Mouse (Mus musculus): ENCODE results near the gene Scml4.

- no peak for TF ChIP-seq ZNF384 (IDR thresholded peaks at IDR 0.05; ENCODE audit: low read depth, low read length)
- no peak for TF ChIP-seq ZC3H11A (IDR thresholded peaks at IDR 0.05; ENCODE audit: borderline replicate concordance, low read depth, low read length)
- TF ChIP-seq CHD2 (IDR thresholded peaks at IDR 0.05; ENCODE audit: low read depth, low read length), result no peak
- no peak for TF ChIP-seq MAFK (IDR thresholded peaks at IDR 0.05; ENCODE audit: insufficient read depth, low read depth, low read length)
- no peak for TF ChIP-seq HCFC1 (IDR thresholded peaks at IDR 0.05; ENCODE audit: borderline replicate concordance, insufficient read depth, low read length)
Measured at GRCm38 (mm10) chr10:42897166-42897565, 37.0 kb downstream of the Scml4 start.
